Mouse (Mus musculus) cerebral cortex, adult 2 months (tissue): ENCODE measurements around the gene Asap2.

Experiments
- WGBS: fragments of 180-500 bp; shearing (Covaris S2); methylation state at CpG from one replicate; pipeline ENCODE4 v1.1.7; 2018; 5-methylcytosine and 5-hydroxymethylcytosine counted together

The Asap2 gene

DNA sequence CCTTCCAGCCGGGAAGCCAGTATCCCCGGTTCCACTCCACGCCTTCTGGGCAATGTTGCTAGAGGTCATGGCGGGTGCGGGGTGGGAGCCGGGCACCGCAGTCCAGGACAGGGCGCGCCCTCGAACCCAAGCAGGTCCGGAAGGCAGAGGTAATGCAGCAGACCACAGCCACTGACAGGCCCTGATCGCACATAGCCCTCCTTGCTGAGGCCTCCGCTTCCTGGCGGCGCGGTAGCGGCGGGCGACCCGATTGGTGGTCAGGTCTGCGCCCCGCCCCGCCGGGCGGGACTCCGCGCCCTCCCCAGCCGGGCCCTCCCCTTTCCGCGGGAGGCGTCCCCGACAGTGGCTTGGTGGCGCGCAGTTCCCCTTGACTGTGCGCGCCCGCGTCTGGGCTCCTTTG is at the start of gene Asap2:
Gene Asap2, plus strand, starts transcription at position 328 of the 400 bp plus-strand sequence.
- WGBS = 1% methylated on average over 34 of the region's 38 CpGs

DNA sequence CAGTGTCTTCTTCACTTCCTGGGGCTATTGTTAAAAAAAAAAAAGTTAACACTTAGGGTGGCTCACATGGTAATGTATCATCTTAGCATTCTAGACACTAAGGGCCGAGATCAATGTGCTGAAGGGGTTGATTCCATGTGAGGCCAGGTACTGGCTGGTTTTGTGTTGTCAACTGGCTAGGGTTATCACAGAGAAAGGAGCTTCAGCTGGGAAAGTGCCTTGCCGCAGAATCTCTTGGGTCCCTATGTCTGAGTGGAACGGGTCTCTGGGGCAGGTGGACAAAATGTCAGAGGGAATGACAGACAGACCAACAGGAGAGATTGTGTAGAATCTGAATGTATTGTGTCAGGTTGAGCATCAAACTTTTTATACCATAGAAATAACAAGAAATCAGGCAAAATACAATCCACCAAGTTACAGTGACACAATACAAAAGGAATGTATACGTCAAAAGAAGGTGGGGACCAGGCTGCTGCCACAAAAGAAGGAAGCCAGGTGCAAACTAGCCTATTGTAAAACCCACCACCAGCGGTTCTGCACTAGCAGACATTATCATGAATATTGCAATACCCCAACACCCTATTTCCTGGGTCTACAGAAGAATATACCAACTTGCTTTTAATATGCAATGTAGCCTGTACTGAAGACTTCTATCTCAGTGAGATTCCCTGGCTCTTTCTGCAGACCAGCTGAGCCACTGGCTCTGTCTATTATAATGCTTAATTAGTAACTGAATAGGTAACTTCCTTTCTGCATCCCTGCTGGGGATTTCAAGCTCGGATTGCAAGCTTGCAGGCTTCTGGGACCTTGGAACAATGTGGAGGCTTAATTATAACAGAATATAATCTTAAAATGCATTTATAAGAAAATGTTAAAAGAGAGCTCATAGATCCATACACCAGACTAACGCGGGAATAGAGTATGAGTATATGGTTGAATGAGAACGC is 42.9 kb upstream of the Asap2 start:
- 68% methylated on average over 9 of the region's 9 CpGs for WGBS

GRCm38 (mm10) chr12:20990579-20990978 is 320 bp downstream of the Asap2 start:
- 2% methylated on average over 50 of the region's 52 CpGs for WGBS

DNA sequence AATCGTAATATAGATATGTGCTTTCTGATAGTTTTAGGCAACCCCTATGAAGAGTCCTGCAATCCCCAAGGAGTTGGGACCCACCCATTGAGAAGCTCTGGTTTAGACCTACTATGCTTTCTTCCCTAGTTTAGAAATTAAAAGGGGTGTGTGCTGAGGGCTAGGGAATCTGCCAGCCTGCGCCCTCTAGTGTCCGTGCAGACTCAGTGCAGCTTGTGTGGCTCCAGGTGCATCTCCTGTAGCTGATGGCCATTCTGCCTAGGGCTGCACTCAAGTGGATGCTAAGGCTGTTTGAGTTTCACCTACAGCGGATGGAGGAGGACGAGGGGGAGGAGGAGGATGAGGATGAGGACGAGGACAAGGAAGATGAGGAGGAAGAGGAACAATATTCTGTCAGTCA is 40.6 kb downstream of the Asap2 start:
- 57% methylated on average over 6 of the region's 6 CpGs for WGBS

DNA sequence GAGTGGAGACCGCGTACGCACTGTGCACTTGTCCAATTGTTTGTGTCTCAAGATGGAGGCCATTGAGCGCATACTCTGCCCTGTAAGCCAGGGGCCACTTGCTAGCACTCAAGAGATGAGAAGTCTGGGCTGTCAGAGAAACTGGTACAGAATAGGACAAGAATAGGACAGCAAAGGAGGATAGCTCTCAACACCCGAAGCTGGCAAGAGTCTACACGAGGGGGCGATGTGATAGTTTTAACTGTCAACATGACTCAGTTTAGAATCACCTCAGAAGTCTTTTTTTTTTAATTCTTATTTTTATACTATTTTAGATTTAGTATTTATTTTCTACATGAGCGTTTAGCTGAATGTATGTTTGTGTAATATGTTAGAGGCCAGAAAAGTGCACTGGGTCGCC is 56.5 kb downstream of the Asap2 start:
- 71% methylated on average over 9 of the region's 9 CpGs for WGBS

DNA sequence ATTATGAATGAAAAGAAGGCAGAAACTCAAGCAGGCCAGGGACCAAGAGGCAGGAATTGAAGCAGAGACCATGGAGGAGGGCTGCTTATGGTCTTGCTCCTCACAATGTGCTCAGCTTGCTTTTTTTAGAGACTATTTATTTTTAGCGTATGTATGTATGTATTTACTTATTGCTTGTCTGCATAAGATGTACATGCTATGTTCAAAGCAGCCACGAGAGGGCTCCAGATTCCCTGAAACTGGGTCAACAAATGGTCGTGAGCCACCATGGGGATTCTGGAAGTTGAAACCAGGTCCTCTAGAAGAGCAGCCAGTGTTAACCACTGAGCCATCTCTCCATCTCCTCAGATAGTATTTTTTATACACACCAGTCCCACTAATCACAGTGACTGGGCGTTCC is 85.5 kb downstream of the Asap2 start:
- WGBS = 19% methylated on average over 4 of the region's 4 CpGs

GRCm38 (mm10) chr12:21090168-21090567 is 99.9 kb downstream of the Asap2 start:
- WGBS = 67% methylated on average over 1 of the region's 1 CpGs

GRCm38 (mm10) chr12:21092446-21092845 is 102.2 kb downstream of the Asap2 start:
- WGBS = 100% methylated on average over 1 of the region's 1 CpGs

- 47% methylated on average over 3 of the region's 3 CpGs for WGBS
These were observed 107.6 kb downstream of the Asap2 start for GRCm38 (mm10) chr12:21097806-21098325.

- WGBS = 2% methylated on average over 8 of the region's 8 CpGs
These were observed 120.8 kb downstream of the Asap2 start for GRCm38 (mm10) chr12:21111116-21111475.

GRCm38 (mm10) chr12:21111476-21112452 is 121.5 kb downstream of the Asap2 start:
- WGBS = under 1% methylated on average over 114 of the region's 118 CpGs

DNA sequence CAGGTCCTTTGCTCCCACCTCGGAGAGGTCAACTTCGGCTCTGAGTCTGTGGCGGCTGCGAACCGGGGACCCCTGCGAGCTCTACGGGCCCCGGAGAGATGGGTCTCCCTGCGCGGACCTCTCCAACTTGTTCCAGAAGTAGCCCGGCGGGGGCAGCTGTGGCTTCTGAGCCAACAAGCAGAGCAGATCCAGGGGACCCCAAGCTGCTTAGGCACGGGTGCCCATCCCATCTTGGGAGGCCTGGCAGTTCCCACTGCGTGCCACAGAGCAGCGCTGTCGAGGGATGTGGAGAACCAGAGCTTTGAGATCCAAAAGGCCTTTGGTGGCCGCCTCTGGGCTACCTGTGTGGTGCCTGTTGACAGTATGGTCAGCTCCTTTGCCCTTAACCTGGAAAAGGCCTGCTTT is 122.2 kb downstream of the Asap2 start:
- WGBS = 2% methylated on average over 17 of the region's 17 CpGs

GRCm38 (mm10) chr12:21119446-21119845 is 129.2 kb downstream of the Asap2 start:
- WGBS = 56% methylated on average over 3 of the region's 3 CpGs

GRCm38 (mm10) chr12:21122818-21123217 is 132.6 kb downstream of the Asap2 start:
- WGBS = 84% methylated on average over 3 of the region's 3 CpGs

DNA sequence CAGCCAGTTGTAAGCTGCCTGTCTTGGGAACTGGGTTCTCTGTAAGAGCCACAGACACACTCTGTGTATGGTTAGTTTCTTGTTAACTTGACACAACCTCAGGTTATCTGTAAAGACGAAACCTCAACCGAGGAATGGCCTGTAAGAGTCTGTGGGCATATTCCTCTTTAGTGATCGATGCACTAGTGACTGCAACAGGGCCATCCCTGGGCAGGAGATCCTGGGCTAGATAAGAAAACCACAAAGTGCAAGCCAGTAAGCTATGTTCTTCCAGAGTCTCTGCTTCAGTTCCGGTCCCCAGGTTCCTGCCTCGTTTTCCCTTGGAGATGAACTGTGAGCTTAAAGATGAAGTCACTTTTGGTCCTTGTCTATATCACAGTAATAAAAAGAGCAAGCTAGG is 133.4 kb downstream of the Asap2 start:
- 90% methylated on average over 5 of the region's 5 CpGs for WGBS

DNA sequence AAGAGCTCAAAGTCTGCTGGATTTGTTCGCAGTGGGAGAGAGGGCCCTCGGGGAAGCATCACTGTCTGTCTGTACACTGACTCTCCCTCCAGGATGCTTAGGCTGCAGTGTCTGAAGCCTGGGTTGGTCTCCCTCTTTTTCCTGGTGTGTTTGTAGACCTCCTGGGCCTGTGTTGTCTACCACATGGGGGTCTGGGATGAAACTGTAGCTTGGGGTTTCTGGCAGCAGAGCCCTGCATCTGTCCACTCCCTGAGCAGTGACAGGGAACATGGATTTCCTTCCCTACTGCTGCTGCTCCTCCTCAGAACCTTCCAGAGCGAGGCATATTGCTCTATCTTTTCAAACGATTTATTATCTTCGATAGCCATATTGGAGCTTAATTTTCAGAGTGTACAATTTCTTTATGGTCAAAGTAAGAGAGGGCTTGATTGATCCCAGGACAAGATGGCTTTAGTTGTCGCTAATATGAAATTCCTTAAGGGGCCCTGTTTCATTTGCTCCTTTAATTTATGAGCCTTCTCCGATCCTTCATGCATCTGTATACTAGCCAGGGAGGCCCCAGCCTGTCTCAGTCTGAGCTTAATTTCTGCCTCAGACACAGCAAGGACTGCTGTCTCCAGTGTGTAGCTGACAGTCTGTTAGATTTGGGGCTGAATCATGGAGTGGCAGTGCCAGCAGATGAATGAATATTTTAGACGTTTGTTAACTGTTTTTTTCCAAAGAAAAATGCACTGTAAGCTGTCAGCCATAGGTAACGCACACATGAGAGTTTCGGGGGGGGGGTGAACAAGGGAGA is 135.6 kb downstream of the Asap2 start:
- WGBS = 57% methylated on average over 10 of the region's 10 CpGs

- WGBS = 67% methylated on average over 4 of the region's 4 CpGs
These were observed 136.3 kb downstream of the Asap2 start for GRCm38 (mm10) chr12:21126516-21126915.

GRCm38 (mm10) chr12:21128930-21129869 is 138.9 kb downstream of the Asap2 start:
- WGBS = 43% methylated on average over 9 of the region's 9 CpGs

DNA sequence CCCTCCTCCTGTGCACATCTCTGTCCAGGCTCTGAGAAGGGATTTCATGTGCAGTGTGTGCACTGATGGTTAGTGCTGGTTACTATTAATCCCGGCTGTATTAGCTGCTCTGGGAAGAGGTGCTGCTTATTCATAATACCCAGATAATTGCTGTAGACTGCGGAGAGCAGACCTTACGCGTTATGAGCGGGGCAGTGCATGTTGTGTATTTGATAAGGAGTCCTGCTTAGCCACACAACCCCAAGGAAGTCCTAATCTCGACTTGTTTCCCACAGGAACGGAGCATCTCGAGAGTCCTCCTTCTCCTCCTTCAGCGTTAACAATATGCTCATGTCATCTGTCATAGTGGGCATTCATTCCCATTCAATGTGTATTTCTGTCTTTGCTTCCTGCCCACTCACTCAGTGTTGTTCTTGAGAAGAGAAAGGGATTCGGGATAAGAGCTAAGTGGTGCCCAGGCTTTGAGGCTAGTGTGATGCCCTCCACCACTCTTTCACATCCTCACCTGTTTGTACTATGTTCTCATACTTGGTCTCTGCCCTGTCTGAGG is 140.1 kb downstream of the Asap2 start:
- 61% methylated on average over 10 of the region's 10 CpGs for WGBS

DNA sequence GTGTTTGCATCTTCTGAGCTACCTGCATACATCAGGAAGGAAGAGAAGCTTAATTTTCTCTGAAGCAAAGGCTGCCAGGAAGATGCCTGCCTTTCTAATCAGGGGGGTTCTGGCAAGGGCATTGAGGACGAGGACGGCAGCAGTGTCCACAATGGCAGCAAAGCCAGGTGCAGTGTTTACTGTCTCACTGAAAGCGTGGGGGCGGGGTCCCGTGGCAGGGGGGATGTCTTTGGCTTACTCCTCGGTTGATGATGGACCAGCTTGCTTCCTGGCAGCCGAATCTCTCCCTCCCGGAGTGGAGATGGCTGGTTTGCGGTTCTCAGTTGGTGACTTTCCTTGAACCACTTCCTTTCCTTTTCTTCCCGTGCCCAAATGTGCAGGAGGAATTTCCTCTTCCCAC is 142.3 kb downstream of the Asap2 start:
- WGBS = 18% methylated on average over 10 of the region's 10 CpGs
